Mouse (Mus musculus) spleen, adult 2 months (tissue): ENCODE data around the gene Evi2.

ENCODE experiments used
- CTCF ChIP-seq: fragments of 200-500 bp; IDR thresholded peaks from 2 replicates; pipeline ENCODE4 v1.5.1; 2011; ENCODE audit warnings: mild to moderate bottlenecking, inconsistent platforms; ENCODE audit not compliant: insufficient read depth, insufficient read length, insufficient replicate concordance; ENCODE audit errors: extremely low read depth
- POLR2A ChIP-seq: fragments of 200-500 bp; IDR thresholded peaks from 2 replicates; pipeline ENCODE4 v1.6.1; 2011; ENCODE audit warnings: low read depth, low read length, inconsistent platforms

- no peak for TF ChIP-seq CTCF
- TF ChIP-seq POLR2A: no peak
These were observed 8.5 kb downstream of the Evi2 start for GRCm38 (mm10) chr11:79521930-79522329.
